ENCODE assay signal across 8 mouse cellular contexts in the genomic region with DNA sequence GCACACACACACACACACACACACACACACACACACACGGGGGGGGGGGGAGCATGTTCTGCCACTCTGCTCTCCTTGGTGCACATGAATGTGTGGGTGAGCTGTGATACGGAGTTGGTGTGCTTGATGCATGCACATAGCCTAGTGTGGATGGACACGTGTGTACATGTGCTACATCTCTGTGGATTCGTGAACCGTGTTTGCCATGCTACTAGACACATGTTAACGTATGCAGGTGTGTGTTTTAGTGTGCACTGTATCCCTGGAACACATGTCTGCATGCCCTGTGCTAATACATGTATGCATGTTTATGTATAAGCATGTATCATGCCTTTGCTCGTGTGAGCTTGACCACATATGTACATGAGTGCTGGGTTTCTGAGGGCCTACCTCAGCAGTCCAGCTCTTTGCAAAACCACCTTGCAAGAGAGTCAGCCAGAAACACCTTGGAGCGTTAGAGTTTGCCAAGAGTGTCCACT. TPM values are rescaled to one million over a fixed set of nuclear protein-coding genes. Genes with fewer than 3 reads are reported as not detected.
DNase-seq lines count a peak whose midpoint lies in the region; ATAC-seq lines count a peak whose summit lies in the region.

No protein-coding gene starts in this region.

- no peaks in the 10 kb centered on the region for H3K27me3 ChIP-seq in forebrain, embryonic 16.5 days (replicated peaks; ENCODE audit: control insufficient read depth, insufficient read depth, low read length)
- H3K27me3 ChIP-seq in splenic B cell, adult 2 months (ENCODE audit: control insufficient read depth, insufficient read depth, low read length, poor library complexity, severe bottlenecking), result no peaks in the 10 kb centered on the region

- peaks cover 19% of the 10 kb centered on the region for H3K36me3 ChIP-seq in forebrain, embryonic 16.5 days (ENCODE audit: control insufficient read depth, insufficient read depth)
- no peaks in the 10 kb centered on the region; the same call in 1 of the 2 replicates for H3K36me3 ChIP-seq in splenic B cell, adult 2 months (ENCODE audit: control insufficient read depth, insufficient read depth, low read length, poor library complexity, severe bottlenecking)

- H3K4me2 ChIP-seq in forebrain, embryonic 16.5 days (ENCODE audit: low read length), result peak overlapping the region; percentile 98

- ATAC-seq in forebrain, embryonic 16.5 days, result no peak

- H3K27ac ChIP-seq in brown adipose tissue, adult 24 weeks (replicated peaks; ENCODE audit: low read depth, low read length), result peak overlapping the region; percentile 78; the same call in 1 of the 2 replicates
- no peak overlapping the region for H3K27ac ChIP-seq in forebrain, embryonic 16.5 days (ENCODE audit: low read length)

- H3K4me1 ChIP-seq in brown adipose tissue, adult 24 weeks (ENCODE audit: control insufficient read depth, insufficient read depth, insufficient read length, low read length), result peaks cover 32% of the 10 kb centered on the region
- peaks cover 48% of the 10 kb centered on the region for H3K4me1 ChIP-seq in forebrain, embryonic 16.5 days (replicated peaks; ENCODE audit: control insufficient read depth, insufficient read depth, low read length)

- peak; percentile 5 for DNase-seq in layer of hippocampus, adult 11-12 months (ENCODE audit: low spot score)
- no peak for DNase-seq in layer of hippocampus, adult 18-20 months (ENCODE audit: low spot score in 2 of 2)
- peak; percentile 1 for DNase-seq in liver
- DNase-seq in splenic B cell, adult 2 months (ENCODE audit: low read depth, low spot score), result peak; percentile 8
- no peak for DNase-seq in embryo, embryonic 10 days (ENCODE audit: low spot score)
- no peak for DNase-seq in right cerebral cortex, postnatal 14 days

- peak overlapping the region; percentile 97 for H3K9ac ChIP-seq in forebrain, embryonic 16.5 days (replicated peaks; ENCODE audit: low read depth, low read length)

- WGBS in forebrain, embryonic 16.5 days, result 64% methylated on average over 8 of the region's 8 CpGs

- peak overlapping the region; percentile 94 for H3K4me3 ChIP-seq in brown adipose tissue, adult 24 weeks (ENCODE audit: insufficient read depth, low read depth, low read length)
- peak overlapping the region; percentile 98 for H3K4me3 ChIP-seq in forebrain, embryonic 16.5 days (replicated peaks; ENCODE audit: low read length)

- no peaks in the 10 kb centered on the region for H3K9me3 ChIP-seq in forebrain, embryonic 16.5 days (ENCODE audit: control insufficient read depth, low read length)

RNA-seq across cellular contexts. Expression of a gene that starts 1.6 kb away (rescaled TPM):
- total RNA-seq in layer of hippocampus, adult 18-20 months (2021), result 100 to 1,000 TPM; 105 to 120 TPM
- polyA plus RNA-seq in brown adipose tissue, adult 24 weeks (2012; ENCODE audit: insufficient read depth, insufficient read length, missing spikeins), result 2.9 and 5.2 TPM in 2 replicates
- 94.8 and 101 TPM in 2 replicates for polyA plus RNA-seq in forebrain, embryonic 16.5 days (2015; fragmentation: Nextera tagmentation; extraction: Ambion mirVana)

RNA-seq across cellular contexts. Expression of a gene that starts 1.7 kb away (rescaled TPM):
- 10 to 100 TPM; 45.8 to 54.9 TPM for total RNA-seq in layer of hippocampus, adult 18-20 months (2021)
- polyA plus RNA-seq in brown adipose tissue, adult 24 weeks (2012; ENCODE audit: insufficient read depth, insufficient read length, missing spikeins), result 5.7 and 7.8 TPM in 2 replicates
- 68.0 and 70.3 TPM in 2 replicates for polyA plus RNA-seq in forebrain, embryonic 16.5 days (2015; fragmentation: Nextera tagmentation; extraction: Ambion mirVana)

RNA-seq across cellular contexts. Expression of a gene that starts 23.9 kb away (rescaled TPM):
- 10 to 100 TPM; 29.0 to 33.8 TPM for total RNA-seq in layer of hippocampus, adult 18-20 months (2021)
- polyA plus RNA-seq in brown adipose tissue, adult 24 weeks (2012; ENCODE audit: insufficient read depth, insufficient read length, missing spikeins), result 12.9 and 15.1 TPM in 2 replicates
- polyA plus RNA-seq in forebrain, embryonic 16.5 days (2015; fragmentation: Nextera tagmentation; extraction: Ambion mirVana), result 89.8 and 100 TPM in 2 replicates

RNA-seq across cellular contexts. Expression of a gene that starts 24.0 kb away (rescaled TPM):
- 10 to 100 TPM; 31.9 to 33.2 TPM for total RNA-seq in layer of hippocampus, adult 18-20 months (2021)
- 6.0 and 11.5 TPM in 2 replicates for polyA plus RNA-seq in brown adipose tissue, adult 24 weeks (2012; ENCODE audit: insufficient read depth, insufficient read length, missing spikeins)
- 22.5 and 23.8 TPM in 2 replicates for polyA plus RNA-seq in forebrain, embryonic 16.5 days (2015; fragmentation: Nextera tagmentation; extraction: Ambion mirVana)

RNA-seq across cellular contexts. Expression of a gene that starts 30.1 kb away (rescaled TPM):
- under 1 TPM; 0.30 to 0.35 TPM for total RNA-seq in layer of hippocampus, adult 18-20 months (2021)
- polyA plus RNA-seq in brown adipose tissue, adult 24 weeks (2012; ENCODE audit: insufficient read depth, insufficient read length, missing spikeins), result not detected in 2 replicates
- polyA plus RNA-seq in forebrain, embryonic 16.5 days (2015; fragmentation: Nextera tagmentation; extraction: Ambion mirVana), result 0.72 and 0.84 TPM in 2 replicates

Comparison
In these comparisons a context has a peak if more than half of its experiments do, and no peak if none do; other contexts are left out.
1. DNase-seq: peak in layer of hippocampus, adult 11-12 months (single experiment), liver (single experiment) and splenic B cell, adult 2 months (single experiment); none in layer of hippocampus, adult 18-20 months (0 of 2), embryo, embryonic 10 days (single experiment) and right cerebral cortex, postnatal 14 days (single experiment).
2. RNA of a gene that starts 1.6 kb away (polyA plus RNA-seq): 94.8 to 101 TPM in forebrain, embryonic 16.5 days; 2.9 to 5.2 TPM in brown adipose tissue, adult 24 weeks; every median in the first group is over 10 times any median in the second.